Mouse (Mus musculus) adrenal gland, adult 18-20 months (tissue): ENCODE data around the gene Degs2. TPM values are rescaled to one million over a fixed set of nuclear protein-coding genes. Genes with fewer than 3 reads are reported as not detected.

Source experiments
- DNase-seq, 2 experiments: peaks; one replicate each; pipeline ENCODE4 v3.0.0; 2021 to 2022; ENCODE audit warnings: low spot score in 2 of 2
- microRNA-seq, 2 experiments: library from miRNA; unstranded; fragments of <30 nt; microRNA quantifications; one replicate each; pipeline ENCODE4 v1.2.0; 2021; ENCODE audit warnings: borderline number of aligned reads in 2 of 2
- total RNA-seq, 2 experiments: library from RNA; stranded (reverse); gene quantifications; 1 replicate in 1 of 2; 2 replicates in 1 of 2; pipeline ENCODE4 v1.2.3; 2021

The Degs2 gene
- total RNA-seq, 2 experiments from 2014 or later, result 0.17 TPM; not detected in 1

DNA sequence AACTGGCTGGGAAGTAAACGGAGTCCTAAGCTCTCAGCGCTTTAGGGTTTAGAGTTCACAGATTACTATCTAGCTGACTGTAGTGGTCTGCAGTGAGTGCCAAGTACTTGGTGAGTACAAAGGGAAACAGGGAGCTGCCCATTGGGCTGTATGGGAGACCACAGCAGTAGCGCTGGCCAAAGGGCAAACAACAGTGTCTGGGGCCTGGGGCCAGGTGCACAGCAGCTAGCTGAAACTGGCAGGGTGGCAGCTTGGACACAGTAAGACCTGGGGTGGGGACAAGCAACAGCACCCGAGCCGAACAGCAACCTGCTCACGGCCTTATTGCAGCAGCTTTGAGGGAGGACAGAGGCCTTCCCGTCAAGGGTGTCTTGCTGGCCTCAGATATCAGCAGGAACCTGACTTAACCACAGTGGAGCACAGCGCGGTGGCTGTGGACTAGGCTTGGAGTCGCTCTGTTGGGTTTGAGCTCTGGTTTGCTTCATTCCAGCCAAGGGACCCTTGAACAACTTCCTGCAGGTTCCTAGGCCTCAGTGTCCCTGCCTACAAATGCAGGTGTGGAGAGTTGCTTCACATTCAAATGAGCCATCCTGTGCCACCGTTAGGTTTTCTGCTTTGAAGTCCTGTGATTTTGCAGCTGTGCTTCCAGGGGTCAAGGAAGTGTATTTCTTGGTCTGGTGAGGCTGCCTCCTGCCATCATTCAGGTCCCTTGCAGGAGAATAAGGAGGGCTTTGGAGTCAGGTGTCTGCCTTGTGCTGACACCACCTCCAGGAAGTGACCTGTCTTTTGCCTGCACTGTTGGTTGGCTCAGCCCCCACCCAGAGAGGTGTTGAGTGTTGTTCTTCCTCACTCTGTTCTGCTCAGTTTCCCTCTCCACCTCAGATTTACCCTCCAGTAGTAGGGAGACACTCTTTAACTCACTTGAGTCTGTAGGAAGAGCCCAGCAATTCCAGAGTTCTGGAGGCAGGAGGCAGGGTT, 48.5 kb downstream of the Degs2 start:
- DNase-seq, result no peak

DNA sequence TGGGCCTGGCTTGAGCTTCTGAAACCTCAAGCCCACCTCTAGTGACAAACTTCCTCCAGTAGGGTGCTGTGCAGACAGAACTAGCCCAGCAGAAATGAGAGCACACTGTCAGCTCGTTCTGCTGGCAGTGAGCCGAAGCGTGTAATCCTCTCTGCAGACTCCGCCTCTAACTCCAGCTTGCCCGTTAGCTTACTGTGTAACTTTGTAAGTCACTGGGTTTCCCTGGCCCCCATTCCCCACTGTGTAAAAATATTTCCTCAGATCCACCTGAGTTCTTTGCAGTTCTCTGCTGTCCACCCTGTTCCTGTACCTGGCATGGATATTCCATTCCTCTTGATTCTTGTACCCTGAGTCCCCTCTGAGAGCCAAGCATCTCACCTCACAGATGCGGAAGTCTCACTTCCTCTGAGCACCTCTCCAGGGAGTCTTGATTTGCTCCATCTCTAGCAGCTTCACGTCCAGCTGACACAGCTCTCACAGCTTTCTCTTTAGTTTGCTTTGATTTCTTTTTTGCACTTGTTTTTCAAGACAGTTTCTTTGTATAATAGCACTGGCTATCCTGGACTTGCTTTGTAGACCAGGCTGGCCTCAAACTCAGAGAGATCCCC, 51.0 kb downstream of the Degs2 start:
- no peak for DNase-seq

GRCm38 (mm10) chr12:108647784-108648183, 54.3 kb downstream of the Degs2 start:
- no peak for DNase-seq

DNA sequence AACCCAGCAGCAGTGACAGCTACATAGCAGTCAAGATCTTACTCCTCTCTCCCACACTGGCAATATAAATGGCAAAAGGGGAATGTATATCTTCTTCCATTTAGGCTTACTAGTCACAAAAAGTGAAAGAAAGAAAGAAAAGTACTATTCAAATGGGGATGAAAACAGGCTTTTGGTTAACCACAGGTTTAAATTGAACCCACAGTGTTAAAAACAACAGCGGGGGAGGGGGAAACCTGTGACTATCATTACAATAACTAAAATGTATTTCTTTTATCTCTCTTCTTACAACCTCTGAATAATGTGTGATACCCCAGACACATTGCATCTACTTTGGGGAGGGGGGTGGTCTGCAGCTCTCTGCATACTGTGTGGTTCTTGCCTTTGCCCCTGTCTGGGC, 55.9 kb downstream of the Degs2 start:
- DNase-seq, result no peak

- DNase-seq, result no peak
These were observed 60.1 kb downstream of the Degs2 start for GRCm38 (mm10) chr12:108642019-108642418.

- no peak for DNase-seq
These were observed 63.0 kb downstream of the Degs2 start for GRCm38 (mm10) chr12:108639126-108639525.

DNA sequence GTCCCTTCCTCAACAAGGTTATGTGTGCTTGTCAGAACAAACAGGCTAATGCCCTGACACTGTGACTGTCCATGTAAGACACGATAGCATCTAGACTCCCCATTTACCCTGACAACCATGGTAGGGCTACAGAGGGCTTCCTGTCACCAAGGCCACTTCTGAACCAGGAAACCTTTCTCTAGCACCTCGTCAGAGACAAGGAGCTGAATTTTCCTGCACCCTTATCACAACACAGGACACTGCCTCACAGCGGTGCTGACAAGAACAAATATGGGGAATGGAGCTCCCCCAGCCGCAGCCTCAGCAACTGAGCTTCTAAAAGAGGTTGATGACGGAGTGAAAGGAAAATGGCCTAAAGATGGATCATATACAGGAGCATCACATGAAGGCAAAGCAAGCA, 64.7 kb downstream of the Degs2 start:
- DNase-seq, result no peak

GRCm38 (mm10) chr12:108635501-108635900, 66.6 kb downstream of the Degs2 start:
- no peak for DNase-seq

DNA sequence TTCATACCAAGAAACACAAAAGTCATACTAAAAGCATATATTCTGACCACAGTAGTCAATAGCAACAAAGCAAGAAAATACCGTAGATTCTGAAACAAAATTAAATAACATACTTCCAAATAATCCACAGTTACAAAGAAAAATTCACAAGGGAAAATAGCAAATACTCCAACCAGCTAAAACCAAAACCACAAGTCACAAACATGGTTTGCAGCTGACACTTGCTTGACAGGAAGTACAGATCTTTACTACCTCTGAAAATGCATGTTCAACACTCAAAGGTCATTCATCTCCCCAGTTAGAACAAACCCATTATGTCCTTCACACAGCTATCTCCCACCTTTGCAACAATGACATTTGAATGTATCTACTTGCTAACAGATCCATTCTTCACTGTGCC, 68.1 kb downstream of the Degs2 start:
- DNase-seq, result no peak

DNA sequence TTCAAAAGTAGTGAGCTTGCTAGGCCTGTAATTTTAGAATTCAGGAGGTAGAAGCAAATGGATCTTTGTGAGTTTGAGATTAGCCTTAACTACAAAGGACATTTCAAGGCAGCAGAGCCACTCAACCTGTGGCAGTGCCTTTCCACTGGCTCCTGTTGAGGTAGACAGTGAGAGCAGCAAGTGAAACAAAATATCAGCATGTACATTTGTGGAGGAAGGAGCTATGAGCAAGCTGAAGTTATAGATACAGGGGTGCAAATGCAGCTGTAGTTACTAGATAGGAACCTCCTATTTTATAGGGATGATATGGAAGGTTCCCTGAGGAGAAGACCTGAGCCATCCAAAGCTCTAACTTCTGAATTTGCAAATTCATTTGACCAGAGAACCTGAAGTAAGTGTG, 69.6 kb downstream of the Degs2 start:
- no peak for DNase-seq

DNA sequence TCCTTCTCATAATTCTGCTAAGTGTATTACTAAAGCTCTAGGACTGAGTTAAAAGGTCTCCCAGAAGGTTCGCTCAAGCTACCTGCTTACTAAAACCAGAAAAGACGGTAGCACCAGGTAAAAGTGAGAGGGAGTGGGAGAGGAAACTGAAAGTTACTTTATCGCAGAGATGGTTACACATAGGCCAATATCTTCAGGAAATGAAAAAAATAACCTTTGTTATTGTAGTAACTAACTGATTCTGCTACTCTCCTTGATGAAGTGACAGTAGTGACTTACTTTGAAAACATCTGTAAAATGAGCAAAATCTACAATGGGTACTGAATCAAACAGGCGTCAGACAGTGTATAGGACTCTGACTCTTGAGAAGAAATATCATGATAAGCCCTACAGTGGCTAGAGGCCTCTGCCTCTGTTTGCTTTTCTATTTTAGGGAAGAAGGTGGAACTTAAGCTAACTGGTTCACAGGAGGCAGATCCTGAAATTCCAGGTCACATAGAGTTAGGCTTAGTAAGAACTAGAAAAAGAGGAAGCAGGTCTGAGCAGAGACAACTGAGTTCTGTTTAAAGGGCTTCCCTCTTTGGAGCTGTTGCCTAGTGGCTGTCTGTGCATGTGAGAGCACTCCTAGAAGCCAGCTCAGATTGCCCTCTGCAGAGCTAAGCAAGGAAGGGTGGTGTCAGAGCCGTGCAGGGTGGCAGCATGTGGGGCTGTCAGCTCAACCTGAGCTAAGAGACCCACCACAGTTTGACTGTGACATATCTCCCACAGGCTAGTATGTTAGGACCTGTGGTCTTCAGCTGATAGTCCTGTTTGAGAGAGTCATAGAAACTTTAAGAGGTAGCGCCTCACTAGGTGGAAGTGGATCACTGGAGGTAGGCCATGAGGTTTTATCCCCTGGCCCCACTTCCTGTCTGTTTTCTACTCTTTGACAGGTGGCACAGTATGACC, 71.1 kb downstream of the Degs2 start:
- no peak for DNase-seq

- DNase-seq, result no peak
These were observed 72.6 kb downstream of the Degs2 start for GRCm38 (mm10) chr12:108629556-108629955.

Small RNA genes within 50 kb of the gene (microRNA-seq; reads per million reads assigned to microRNA genes)
- gene Gm23872, result 0 reads per million in 2 experiments
- gene Mir342, result 625 to 788 reads per million in 2 experiments

Other genes starting within 250 kb of the Degs2 start
- 10 to 100 TPM; 37.3 to 43.4 TPM for gene Evl, start 147.6 kb downstream of the Degs2 start, total RNA-seq
- gene Yy1, start 90.7 kb upstream of the Degs2 start, total RNA-seq, result 10 to 100 TPM; 55.5 to 79.9 TPM
- 10 to 100 TPM; 17.5 to 30.1 TPM for gene Slc25a29, start 133.6 kb upstream of the Degs2 start, total RNA-seq
- gene Slc25a47, start 133.7 kb upstream of the Degs2 start, total RNA-seq, result 10 to 100 TPM; 12.6 to 14.6 TPM
- 1 to 10 TPM; 5.0 to 5.7 TPM for gene Wdr25, start 191.3 kb upstream of the Degs2 start, total RNA-seq
- gene Wars, start 191.9 kb upstream of the Degs2 start, total RNA-seq, result 10 to 100 TPM; 59.5 to 60.2 TPM